Mouse (Mus musculus): ENCODE results near the gene Atp5d.

Atp5d gene

DNA sequence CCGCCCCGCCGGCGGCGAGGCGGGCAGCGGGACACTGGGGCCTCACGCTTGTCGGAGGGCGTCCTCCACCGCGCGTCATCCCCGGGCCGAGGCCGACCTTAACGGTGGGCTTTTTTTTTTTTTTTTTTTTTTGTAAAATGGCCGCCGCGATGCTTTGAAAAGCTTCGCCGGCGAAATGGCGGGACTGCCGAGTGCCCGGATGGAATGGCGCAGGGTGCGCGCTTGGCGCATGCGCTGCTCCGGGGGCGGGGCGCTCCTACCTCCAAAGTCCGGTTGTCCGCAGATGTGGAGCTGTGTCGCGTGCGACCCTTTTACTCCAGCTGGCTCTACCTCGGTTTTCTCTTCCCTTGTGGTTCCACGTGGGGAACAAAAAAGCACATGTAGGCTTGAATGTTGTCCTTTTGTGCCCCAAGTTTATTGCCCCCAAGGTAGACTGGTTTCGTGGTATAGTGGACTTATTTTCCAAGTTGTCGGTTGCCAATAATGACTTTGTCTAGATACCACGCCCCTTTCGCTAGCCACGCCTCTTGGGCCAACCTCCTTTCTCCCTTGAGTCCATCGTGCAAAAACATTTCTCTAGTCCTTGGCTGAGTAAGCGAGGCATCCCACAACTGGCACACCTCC, 29.7 kb downstream of the Atp5d start:
- DNase-seq, result peak; percentile 96 to 97

DNA sequence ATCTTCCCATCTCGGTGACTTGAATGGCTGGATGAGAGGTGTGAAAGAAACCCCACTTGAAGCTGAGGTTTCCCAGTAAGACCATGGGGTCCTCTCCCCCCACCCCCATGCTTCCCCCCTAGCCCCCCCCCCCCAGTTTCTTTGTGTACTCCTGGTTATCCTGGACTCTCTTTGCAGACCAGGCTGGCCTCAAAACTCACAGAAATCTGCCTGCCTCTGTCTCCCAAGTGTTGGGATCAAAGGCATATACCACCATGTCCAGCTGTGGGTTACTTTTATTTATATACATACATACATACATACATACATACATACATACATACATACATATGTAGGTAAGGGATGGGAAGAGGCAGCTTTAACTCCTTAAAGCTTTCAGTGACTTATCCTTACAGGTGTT, 30.6 kb downstream of the Atp5d start:
- DNase-seq, result no peak

DNA sequence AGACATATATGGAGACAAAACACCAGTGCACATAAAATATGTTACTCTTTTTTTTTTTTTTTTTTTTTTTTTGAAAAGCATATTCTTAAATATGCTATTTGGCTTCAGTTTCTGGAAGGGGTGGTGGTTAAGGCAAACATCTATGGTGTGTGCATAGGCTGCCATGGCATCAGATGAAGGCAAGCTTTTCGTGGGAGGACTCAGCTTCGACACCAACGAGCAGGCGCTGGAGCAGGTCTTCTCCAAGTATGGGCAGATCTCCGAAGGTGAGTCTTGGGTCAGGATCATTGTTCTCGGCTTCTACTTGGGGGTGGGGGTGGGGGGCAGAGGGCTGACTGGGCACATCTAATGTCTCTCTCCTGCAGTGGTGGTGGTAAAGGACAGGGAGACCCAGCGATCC, 31.2 kb downstream of the Atp5d start:
- DNase-seq, result no peak

DNA sequence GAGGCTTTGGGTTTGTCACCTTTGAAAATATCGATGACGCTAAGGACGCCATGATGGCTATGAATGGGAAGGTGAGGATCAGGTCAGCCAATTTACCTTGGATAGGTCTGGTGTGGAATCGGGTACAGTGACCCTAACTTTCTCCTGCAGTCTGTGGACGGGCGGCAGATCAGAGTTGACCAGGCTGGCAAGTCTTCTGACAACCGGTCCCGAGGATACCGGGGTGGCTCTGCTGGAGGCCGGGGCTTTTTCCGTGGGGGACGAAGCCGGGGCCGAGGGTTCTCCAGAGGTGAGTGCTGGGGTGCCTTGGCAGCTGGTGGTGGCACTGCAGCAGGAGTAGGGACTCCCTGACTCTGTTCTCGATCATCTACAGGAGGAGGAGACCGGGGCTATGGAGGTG, 31.6 kb downstream of the Atp5d start:
- no peak for DNase-seq

DNA sequence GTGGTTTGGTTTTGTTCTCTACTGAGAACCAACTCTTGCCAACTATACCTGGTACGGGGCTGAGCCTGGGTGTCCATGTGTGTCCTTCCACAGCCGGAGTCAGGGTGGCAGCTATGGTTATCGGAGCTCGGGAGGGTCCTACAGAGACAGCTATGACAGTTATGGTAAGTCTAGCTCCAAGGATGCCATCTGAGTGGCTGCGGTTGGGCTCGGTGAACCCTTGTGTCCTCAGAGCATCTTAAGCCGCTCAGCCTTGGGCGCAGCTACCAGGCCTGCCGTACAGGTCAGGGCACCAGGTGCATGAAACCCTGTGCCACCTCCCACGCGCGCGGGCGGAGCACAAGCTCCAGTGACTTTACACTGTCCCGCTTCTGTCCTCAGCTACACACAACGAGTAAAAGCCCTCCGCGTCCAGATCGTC, 32.2 kb downstream of the Atp5d start:
- peak in 1 of 2 experiments; percentile 43 for DNase-seq

DNA sequence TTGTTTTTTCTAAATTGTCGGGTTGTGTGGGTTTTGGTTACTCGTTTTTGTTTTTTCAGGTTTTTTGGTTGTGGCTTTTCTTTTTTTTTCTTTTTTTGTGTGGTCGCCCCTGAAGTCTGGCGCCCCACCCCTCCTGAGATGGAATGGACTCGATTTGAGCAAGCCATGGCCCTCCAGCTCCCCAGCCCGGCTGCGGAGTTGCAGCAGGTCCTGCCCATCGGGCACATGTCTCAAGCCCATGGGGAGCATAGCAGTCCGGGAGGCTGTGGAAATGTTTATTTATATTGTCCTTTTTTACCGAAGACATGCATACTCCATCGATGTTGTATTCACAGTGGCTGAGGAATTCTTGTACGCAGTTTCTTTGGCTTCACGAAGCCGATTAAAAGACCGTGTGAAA, 32.8 kb downstream of the Atp5d start:
- DNase-seq, result peak in 1 of 2 experiments; percentile 26

DNA sequence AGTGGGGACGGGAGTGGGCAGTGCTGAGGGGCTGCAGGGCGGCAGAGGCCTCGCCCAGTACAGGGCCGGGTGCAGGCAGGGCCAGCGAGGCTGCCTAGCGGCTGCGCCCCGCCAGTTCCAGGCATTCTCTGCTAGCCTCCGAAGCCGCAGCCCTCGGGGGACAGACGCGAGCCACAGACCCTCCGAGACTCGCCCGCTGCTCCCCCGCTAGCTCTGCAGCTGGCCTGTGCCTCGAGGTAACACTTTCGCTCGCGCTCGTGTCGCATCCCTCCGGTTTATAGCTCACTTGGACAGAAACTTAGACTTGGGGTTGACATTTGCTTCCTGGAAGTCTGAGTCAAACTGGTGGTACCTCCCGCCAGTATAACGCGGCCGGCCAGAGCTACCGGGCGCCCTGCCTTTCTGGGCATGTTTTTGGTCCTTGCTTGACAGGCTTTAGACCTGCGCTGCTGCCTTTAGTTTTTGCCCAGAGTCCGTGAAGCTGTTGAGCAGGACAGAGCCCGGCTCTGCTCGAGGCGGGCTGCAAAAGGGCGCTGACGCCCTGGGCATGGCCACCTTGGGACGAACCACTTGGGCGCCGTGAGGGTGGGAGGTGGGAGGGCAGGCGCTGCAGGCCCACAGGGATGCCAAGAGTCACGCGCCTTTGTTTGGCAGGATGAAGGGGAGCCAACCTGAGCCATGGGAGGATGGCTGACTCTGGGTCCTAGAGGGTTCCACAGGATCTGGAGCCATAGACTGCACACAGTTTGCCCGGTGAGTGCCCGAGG, 33.5 kb downstream of the Atp5d start:
- DNase-seq, result peak in 1 of 2 experiments; percentile 42

DNA sequence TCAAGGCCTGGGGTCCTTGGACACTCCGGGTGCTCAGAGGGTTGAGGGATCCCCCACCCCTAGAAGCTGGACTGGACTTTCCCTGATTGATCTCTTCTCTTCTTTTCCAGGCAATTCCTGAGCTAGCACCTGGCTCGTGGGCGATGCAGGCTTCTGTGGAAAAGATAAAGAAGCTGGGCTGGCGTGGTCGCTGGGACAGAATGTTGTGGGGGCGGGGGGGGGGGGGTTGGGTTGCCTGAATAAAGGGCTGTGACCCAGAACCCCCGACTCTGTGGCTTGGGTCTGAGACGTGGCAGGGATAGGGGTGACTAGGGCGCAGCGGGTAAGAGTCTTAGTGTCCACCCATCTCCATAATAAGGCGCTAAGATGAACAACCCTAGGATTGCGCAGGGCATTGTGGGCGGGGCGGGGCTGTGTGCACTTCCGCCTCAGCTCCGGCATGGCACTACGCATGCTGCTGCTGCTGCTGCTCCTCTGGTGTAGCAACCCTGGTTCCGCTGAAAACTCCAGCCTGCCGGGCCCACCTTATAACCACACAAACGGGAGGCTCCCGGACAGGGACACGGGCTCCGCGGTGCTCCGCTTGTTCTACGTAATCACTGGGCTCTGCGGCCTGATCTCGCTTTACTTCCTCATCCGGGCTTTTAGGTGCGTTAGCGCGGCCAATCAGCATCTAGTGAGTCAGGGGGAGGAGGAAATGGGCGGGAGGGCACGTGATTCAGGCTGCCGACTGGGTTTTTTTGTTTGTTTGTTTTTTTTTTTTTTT, 34.3 kb downstream of the Atp5d start, which contains the start of gene 1600002K03Rik:
1600002K03Rik (plus strand) TSS at position 418 of the 766 bp plus-strand sequence.
- peak; percentile 91 to 92 for DNase-seq

DNA sequence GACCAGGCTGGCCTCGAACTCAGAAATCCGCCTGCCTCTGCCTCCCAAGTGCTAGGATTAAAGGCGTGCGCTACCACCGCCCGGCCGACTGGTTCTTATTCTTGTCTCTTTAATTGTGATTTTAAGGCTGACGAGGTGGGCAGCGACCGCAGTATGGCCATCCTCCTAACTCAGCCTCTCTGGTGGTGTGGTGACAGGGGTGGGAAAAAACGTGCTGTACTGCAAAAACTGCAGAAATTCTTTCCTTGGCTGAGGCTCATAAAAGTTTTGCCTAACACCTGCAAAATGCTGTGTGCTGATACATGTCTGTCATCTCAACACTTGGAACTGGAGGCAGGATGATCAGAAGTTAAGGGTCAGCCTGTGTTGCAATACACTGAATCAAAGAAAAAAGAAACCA, 34.9 kb downstream of the Atp5d start:
- DNase-seq, result no peak

DNA sequence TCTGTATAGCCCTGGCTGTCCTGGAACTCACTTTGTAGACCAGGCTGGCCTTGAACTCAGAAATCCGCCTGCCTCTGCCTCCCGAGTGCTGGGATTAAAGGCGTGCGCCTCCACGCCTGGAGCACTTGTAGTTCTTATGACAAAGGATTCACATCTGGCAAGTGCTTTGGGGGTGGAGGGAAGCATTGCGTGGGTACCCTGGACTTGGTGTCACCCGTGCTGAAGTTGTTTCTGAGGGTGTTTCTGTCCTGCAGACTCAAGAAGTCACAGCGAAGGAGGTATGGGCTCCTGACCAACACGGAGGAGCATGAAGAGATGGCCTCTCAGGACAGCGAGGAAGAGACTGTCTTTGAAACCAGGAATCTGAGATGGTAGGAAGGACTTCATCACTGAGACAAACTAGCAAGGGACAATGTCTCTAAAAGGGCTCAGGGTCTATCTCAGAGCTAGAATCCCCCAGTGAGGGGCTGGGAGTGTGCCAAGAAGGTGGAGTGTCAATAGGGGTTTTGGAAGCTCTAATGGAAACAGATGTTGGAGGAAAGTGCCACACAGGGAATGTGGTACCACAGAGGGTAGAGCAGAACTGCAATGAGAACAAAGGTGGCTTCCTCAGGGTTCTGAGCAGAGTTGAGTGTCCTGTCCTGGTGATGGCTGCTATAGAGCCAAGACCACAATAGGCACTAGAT, 35.7 kb downstream of the Atp5d start:
- peak in 1 of 2 experiments; percentile 25 for DNase-seq

DNA sequence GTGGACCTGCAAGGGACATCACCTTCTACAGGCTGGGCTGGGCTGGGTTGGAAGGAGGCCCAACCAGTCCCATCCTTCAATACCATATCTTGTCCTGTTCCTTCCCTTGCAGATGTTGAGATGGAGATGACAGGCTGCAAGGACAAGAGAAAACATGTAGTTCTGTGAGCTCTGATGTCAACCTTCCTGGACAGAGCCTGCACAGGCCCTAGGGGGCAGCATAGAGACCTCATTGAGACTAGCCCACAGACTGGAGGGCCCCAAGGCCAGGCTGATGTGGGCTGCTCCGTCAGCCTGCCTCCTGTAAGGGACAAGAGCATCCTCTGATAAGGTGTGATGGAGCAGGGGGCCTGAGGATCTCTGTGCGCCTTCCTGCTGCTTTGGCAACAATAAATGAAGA, 36.3 kb downstream of the Atp5d start:
- DNase-seq, result peak; percentile 51 to 52

DNA sequence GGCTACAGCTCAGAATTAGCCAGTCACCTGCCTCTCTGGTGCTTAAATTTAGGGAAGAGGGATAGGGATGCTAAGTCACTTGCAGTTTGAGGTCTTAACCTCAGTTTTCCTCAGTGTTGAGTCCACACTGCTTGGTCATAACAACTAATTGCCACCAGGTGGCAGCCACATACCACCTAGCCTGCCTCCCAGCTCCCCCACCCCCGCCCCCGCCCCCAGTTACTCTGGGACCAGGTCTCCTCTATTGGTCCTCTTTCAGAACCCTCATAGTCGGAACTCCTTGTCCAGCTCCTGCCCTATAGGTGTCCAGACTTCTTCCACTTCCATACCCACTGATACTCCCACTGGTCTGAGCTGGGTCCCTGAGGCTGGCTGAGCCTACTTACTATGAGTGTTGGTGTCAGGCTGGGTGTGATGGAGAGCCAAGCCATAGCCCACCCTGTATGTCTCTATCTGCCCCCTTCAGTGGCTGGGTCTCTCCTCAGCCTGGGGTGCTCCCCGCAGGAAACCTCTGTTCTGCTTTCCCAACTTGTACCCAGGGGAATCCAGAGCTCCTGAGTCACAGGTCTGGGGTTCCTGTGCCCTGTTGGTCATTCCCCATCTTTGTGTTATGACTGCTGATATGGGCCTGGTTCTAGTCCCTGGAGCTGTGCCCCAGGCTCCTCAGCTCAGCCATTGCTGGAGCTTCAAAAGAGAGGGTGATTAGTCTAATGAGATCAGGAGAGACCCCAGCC, 37.3 kb downstream of the Atp5d start:
- peak; percentile 28 to 51 for DNase-seq

DNA sequence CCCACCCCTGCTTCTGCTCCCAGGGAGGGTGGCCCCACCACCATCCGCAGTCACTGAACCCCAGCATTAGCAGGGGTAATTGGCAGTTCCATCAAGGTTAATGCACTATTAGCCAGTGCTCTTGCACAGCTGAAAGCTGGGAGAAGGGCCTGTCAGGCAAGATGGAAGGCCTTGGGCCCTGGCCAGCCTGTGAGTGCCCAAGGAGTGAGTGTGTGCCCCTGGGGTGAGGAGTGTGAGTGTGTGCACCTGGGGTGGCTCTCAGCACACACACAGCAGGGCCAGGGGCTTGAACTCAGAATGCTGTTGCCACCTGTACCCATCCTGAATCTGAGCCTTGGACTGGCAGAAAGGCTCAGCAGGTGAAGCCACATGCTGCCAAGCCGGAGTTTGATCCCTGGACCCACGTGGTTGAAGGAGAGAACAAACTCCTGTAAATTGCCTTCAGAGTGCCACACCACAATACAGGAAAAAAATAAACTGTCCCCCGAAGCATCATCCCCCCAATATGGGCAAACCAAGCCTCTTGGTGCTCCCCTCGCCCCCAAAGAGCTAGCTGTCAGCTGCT, 37.9 kb downstream of the Atp5d start:
- DNase-seq, result peak in 1 of 2 experiments; percentile 21

DNA sequence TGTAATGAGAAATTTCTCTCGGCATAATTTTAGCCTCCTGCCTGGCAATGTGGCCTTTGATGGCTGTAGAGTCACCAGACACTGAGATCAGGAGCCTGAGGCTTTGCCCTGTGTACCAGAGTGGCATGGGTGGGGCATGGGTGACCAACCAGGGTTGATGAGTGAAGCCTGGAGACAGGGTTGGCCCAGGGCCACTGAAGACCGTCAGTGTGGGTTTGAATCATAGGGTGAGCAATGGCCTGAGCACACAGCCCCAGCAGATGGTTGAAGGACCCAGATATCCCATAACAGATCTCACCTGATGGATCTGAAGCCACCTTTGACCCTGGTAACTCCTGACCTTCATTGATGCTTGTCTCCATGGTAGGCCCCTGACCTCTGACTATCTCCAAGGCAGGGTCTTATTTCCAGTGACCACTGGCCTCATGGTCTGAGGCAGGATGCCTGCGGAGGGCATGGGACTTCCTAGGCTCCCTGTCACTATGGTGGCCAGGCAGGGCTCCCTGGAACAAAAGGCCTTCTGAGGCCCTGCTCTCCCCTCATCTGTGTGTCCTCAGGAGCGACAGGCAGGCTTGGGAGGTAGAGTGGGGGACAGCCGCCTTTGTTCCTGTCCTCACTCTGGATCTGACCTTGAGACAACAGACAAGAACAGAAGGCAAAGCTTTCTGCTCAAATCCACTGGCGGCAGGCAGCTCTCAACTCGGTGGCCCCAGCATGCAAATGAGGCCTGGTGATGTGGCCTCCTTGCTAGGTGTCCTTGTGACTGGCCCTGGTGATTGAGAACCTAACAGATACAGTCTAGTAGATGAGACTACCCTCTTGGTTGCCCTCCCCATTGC, 39.2 kb downstream of the Atp5d start:
- peak in 1 of 2 experiments; percentile 23 for DNase-seq

DNA sequence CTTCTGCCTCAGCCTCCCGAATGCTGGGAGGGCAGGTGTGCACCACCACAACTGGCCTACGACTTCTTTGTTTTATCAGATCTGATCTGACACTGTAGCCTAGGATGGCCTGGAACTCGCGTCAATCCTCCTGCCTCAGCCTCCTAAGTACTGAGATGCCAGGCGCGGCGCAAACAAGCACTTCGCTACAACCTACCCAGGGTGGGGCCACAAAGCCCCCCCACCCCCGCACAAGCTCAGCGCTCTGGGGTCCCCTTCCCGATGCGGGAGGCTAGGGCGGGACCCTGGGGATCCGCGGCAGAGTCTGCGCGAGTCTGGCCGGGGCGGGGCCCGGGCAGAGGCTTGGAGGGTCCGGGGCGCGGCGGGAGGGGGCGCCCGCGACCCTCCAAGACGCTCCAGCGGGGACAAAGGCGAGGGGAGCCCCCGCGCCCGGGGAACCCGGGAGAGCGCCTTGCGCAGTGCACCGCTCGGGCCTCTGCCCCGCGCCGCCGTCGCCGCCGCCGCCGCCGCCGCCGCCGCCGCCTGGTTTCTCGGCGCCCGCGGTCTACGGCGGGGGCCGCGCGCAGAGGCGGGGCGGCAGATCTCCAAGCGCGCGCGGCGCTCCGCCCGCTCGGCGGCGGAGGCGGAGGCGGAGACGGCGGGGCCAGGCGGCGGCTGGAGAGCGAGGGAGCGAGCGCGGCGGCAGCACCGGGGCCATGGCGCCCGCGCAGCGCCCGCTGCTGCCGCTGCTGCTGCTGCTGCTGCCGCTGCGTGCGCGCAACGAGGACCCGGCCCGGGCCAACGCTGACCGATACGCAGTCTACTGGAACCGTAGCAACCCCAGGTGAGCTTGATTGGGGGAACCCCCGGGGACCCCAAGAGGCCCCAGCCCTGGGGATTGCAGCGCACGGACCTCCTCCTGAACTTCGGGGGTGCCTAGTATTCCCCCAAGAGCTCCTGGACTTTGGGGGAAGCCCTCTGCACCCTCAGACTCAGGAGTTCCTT, 40.9 kb downstream of the Atp5d start, which contains the start of gene Efna2:
Efna2 (plus strand) TSS at position 415 of the 984 bp plus-strand sequence.
- peak; percentile 47 to 72 for DNase-seq

DNA sequence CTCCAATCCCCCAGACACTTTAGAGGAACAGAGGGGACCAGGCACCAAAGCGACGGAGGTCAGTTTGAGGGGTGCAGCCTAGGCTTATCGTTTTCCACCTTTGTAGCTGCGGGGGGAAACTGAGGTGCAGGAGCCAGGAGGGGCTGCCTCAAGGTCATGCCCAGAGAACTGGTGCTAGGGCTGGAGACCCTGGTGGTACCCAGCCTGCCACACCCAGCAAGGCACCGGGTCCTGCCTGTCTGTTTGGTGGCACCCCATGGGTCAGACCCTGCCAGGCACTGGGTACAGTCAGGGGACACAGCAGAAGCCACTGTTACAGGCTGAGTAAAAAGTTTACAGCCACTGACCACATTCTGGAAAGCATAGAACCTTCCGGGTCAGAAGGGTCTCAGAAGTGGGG, 41.9 kb downstream of the Atp5d start:
- no peak for DNase-seq

DNA sequence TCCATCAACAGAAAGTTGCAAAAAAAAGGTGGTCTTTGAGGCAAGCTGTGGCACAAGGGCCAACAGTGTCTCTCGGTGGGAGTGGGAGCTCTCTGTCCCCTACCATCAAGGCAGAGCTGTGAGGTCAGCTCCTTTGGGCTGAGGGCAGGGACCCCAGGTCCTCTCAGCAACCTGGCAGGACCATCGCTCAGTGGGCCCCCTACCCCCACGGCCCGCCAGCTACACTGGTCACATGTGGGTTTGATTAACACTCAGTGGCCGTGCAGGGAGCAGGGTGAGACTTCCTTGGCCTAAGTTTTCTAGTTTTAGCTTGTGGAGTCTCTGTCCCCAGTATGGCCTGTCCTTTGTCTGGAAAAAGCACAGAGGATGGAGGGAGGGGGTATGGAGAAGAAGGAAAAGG, 42.4 kb downstream of the Atp5d start:
- DNase-seq, result no peak

DNA sequence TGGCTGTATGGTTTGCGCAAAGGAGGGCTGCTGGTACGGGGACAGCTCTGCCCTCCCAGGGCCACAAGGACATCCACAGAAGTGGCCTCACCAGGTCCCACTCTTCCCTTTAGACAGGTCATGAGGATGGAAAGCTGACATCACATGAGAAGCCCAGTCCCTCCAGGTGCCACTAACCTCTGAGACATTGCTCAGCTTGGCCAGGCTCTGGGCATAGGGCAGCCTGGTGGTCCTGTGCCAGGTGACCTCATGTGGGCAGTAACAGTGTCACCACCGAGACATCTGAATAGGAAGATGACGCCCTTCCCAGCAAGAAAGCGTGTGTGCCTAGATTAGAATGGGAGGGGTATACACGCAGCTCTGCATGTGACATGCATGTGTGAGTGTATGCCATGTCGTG, 44.1 kb downstream of the Atp5d start:
- no peak for DNase-seq

DNA sequence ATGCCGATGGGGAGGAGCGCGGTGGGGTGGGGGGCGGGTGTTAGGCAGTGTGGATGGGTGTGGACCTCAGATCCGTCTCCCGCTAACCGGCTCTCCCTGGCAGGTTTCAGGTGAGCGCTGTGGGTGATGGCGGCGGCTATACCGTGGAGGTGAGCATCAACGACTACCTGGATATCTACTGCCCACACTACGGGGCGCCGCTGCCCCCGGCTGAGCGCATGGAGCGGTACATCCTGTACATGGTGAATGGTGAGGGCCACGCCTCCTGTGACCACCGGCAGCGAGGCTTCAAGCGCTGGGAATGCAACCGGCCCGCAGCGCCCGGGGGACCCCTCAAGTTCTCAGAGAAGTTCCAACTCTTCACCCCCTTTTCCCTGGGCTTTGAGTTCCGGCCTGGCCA, 48.2 kb downstream of the Atp5d start:
- no peak for DNase-seq

DNA sequence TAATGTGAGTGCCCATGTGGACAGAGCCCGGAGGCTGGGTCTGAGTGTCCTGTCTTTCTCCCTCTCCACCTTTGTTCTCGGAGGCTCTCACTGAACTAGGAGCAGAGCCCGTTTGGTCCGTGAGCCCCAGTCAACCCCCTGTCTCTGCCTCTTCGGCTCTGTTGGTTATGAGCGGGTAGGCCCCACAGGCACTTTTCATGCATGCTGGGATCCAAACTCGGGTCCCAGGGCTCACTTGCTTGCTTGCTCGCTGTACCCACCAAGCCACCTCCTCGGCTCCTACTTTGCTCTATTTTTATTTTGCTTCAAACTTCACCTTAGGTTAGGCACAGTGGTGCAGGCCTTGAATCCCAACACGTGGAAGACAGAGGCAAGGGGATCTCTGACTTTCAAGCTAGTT, 49.3 kb downstream of the Atp5d start:
- no peak for DNase-seq

Measured in lung, postnatal 4 days (tissue).